Mouse (Mus musculus) mature B cell (primary cell): ENCODE measurements around the gene Nr2c2.

Source experiments
- in situ Hi-C: fragments of 300-500 bp; cut with MboI; formaldehyde crosslinking; loops from 2 replicates; pipeline ENCODE4 v1.14.3; 2019

Nr2c2 gene

GRCm38 (mm10) chr6:92126861-92127468 is 35.8 kb downstream of the Nr2c2 start:
- in situ Hi-C loops = no loop called here

- in situ Hi-C loops = no loop called here
These were observed 40.3 kb downstream of the Nr2c2 start for GRCm38 (mm10) chr6:92131456-92131855.

- in situ Hi-C loops = no loop called here
These were observed 41.1 kb downstream of the Nr2c2 start for GRCm38 (mm10) chr6:92132021-92132911.

GRCm38 (mm10) chr6:92133617-92134016 is 42.4 kb downstream of the Nr2c2 start:
- in situ Hi-C loops = no loop called here

- in situ Hi-C loops = no loop called here
These were observed 45.2 kb downstream of the Nr2c2 start for GRCm38 (mm10) chr6:92136356-92136755.

- in situ Hi-C loops = no loop called here
These were observed 54.7 kb downstream of the Nr2c2 start for GRCm38 (mm10) chr6:92145881-92146280.

- in situ Hi-C loops = no loop called here
These were observed 62.6 kb downstream of the Nr2c2 start for GRCm38 (mm10) chr6:92153774-92154173.

GRCm38 (mm10) chr6:92158801-92159200 is 67.6 kb downstream of the Nr2c2 start:
- in situ Hi-C loops = no loop called here

GRCm38 (mm10) chr6:92162724-92163123 is 71.5 kb downstream of the Nr2c2 start:
- in situ Hi-C loops = no loop called here

GRCm38 (mm10) chr6:92176450-92176849 is 85.3 kb downstream of the Nr2c2 start:
- in situ Hi-C loops = no loop called here

- in situ Hi-C loops = no loop called here
These were observed 92.5 kb downstream of the Nr2c2 start, which contains the start of gene Mrps25 for GRCm38 (mm10) chr6:92183621-92184131. Mrps25 (minus strand) TSS chr6:92184033.

- in situ Hi-C loops = no loop called here
These were observed 93.0 kb downstream of the Nr2c2 start for GRCm38 (mm10) chr6:92184178-92184577.

GRCm38 (mm10) chr6:92199414-92199813 is 108.2 kb downstream of the Nr2c2 start:
- in situ Hi-C loops = no loop called here

- in situ Hi-C loops = loop anchor here (10.0 to 25.0 kb wide), 2 partner anchors 119 to 327 kb away; partner anchors contain the start of genes Ccdc174 and Nr2c2
These were observed 123.0 kb downstream of the Nr2c2 start for GRCm38 (mm10) chr6:92214055-92214772.

GRCm38 (mm10) chr6:92214773-92215449 is 123.7 kb downstream of the Nr2c2 start, which contains the start of gene Rbsn:
Rbsn (minus strand) TSS chr6:92214925.
- in situ Hi-C loops = loop anchor here (10.0 to 25.0 kb wide), 2 partner anchors 120 to 328 kb away; partner anchors contain the start of genes Ccdc174 and Nr2c2

GRCm38 (mm10) chr6:92219445-92219844 is 128.3 kb downstream of the Nr2c2 start:
- in situ Hi-C loops = loop anchor here (10.0 to 25.0 kb wide), 2 partner anchors 125 to 332 kb away; partner anchors contain the start of genes Ccdc174 and Nr2c2

GRCm38 (mm10) chr6:92221604-92222003 is 130.4 kb downstream of the Nr2c2 start:
- in situ Hi-C loops = loop anchor here (25.0 kb wide), 1 partner anchor 334 kb away; the partner anchor contains the start of gene Ccdc174

GRCm38 (mm10) chr6:92222021-92222420 is 130.8 kb downstream of the Nr2c2 start:
- in situ Hi-C loops = loop anchor here (25.0 kb wide), 1 partner anchor 335 kb away; the partner anchor contains the start of gene Ccdc174
